Mouse (Mus musculus): Measurements from ENCODE around the gene Exosc7.
A peak's percentile ranks its signal among the peaks of the same experiment; 100 is the strongest.

The Exosc7 gene

DNA sequence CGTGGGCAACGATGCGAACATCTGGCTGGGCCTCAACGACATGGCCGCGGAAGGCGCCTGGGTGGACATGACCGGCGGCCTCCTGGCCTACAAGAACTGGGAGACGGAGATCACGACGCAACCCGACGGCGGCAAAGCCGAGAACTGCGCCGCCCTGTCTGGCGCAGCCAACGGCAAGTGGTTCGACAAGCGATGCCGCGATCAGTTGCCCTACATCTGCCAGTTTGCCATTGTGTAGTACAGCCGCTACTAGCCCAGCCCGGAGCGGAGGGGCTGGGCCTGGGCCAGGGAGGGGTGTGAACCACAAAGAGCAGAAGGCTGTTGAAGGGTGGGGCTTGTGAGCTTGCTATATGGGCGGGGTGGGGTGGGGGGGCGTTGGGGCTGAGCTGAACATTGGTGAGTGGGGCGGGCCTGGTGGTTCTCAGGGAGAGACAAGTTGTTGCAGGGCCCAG is 43.9 kb downstream of the Exosc7 start:
- H3K36me3 ChIP-seq (ENCODE audit: control insufficient read depth, insufficient read depth, low read length, poor library complexity, severe bottlenecking): no peaks in the 10 kb centered on the region
- DNase-seq (ENCODE audit: low read depth, low spot score): no peak

GRCm38 (mm10) chr9:123157699-123158098 is 44.7 kb downstream of the Exosc7 start:
- Histone ChIP-seq H3K27me3 (ENCODE audit: control insufficient read depth, insufficient read depth, low read length, poor library complexity, severe bottlenecking) (no peaks in the 10 kb centered on the region), H3K36me3 (ENCODE audit: control insufficient read depth, insufficient read depth, low read length, poor library complexity, severe bottlenecking) (no peaks in the 10 kb centered on the region)
- DNase-seq (ENCODE audit: low read depth, low spot score): no peak

More for the DNA sequence above, 43.9 kb downstream of the Exosc7 start:
- H3K27me3 ChIP-seq (ENCODE audit: control insufficient read depth, insufficient read depth, low read length, poor library complexity, severe bottlenecking): no peaks in the 10 kb centered on the region

DNA sequence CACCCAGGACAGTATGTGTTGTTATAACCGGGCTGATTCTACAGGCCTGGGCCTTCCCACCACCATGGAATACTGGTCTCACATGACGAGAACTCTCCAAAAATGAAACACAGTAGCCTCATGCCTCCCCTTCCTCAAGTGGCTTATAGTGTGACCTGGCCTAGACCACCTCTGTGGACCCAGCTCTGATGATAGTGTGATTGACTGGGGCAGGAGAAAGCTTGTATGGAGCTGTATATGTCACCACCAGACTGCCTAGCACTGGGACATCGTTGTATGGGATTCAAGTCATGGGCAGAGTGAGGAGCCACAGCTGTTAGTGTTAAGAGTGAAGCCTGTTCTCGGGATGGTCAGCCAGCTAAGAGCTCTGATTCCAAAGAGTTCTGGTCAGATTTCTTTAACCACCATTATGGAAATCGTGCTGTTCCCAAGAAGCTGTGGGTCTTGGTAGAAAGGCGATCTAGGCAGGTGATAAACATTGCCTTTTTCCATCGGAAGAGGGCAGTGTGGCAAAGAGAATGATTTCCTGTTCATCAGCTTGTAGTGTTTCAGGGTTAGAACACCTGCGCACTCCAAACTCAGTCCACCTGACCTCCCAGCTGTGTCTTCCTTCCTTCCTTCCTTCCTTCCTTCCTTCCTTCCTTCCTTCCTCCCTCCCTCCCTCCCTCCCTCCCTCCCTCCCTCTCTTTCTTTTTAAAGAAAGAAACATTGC is 45.3 kb downstream of the Exosc7 start:
- Histone ChIP-seq H3K27me3 (ENCODE audit: control insufficient read depth, insufficient read depth, low read length, poor library complexity, severe bottlenecking) (no peaks in the 10 kb centered on the region), H3K36me3 (ENCODE audit: control insufficient read depth, insufficient read depth, low read length, poor library complexity, severe bottlenecking) (no peaks in the 10 kb centered on the region)
- peak; percentile 59 for DNase-seq (ENCODE audit: low read depth, low spot score)

DNA sequence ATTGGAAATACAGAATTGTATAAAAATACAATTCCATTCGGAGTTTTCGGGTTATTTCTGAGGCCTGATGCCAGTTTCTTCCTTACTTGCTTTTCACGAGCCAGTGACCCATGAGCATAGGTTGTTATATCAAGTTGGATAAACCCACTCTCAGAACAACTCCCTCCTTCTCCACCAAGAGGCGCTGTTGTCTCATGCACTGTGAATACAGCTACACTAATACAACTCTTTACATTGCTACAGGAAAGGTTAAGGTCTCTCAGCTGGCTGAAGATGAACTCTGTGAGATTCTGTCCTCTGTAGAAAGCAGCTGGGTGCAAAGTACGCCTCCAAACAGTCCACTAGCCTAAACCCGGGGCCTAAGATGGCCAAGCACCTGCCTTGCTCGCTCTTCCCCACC is 46.3 kb downstream of the Exosc7 start:
- no peaks in the 10 kb centered on the region for H3K36me3 ChIP-seq (ENCODE audit: control insufficient read depth, insufficient read depth, low read length, poor library complexity, severe bottlenecking)
- no peaks in the 10 kb centered on the region for H3K27me3 ChIP-seq (ENCODE audit: control insufficient read depth, insufficient read depth, low read length, poor library complexity, severe bottlenecking)
- peak; percentile 36 for DNase-seq (ENCODE audit: low read depth, low spot score)

- DNase-seq (ENCODE audit: low read depth, low spot score): no peak
- Histone ChIP-seq H3K36me3 (ENCODE audit: control insufficient read depth, insufficient read depth, low read length, poor library complexity, severe bottlenecking) (no peaks in the 10 kb centered on the region), H3K27me3 (ENCODE audit: control insufficient read depth, insufficient read depth, low read length, poor library complexity, severe bottlenecking) (no peaks in the 10 kb centered on the region)
These were observed 48.8 kb downstream of the Exosc7 start for GRCm38 (mm10) chr9:123161792-123162191.

DNA sequence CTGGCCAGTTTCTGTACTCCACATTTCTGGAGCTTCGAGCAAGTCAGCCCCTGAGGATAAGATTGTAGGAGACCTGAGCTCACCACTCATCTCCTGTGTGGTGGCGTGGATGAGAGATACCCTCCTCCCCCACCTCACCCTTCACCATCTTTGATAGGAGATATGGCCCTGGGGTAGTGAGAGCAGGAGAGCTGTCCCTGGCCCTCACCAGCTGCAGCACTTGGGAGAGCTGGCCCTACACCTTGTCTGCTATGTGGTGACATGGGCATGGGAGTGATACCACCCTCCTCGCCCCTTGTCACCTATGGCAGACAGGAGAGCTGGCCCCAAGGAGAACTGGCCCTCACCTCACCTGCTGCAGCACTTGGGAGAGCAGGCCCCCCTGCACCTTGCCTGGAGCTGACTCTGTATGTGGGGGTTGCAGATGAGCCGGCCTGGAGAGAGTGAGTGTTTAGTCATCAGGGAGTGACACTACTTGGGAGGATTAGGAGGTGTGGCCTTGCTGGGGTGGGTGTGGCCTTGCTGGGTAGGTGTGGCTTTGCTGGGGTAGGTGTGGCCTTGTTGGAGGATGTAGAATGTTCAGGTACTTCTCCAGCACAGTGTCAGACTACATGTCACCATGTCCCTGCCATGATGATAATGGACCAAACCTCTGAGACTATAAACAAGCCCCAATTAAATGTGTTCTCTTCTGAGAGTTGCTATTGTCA is 50.1 kb downstream of the Exosc7 start:
- DNase-seq (ENCODE audit: low read depth, low spot score): no peak
- Histone ChIP-seq H3K27me3 (ENCODE audit: control insufficient read depth, insufficient read depth, low read length, poor library complexity, severe bottlenecking) (no peaks in the 10 kb centered on the region), H3K36me3 (ENCODE audit: control insufficient read depth, insufficient read depth, low read length, poor library complexity, severe bottlenecking) (no peaks in the 10 kb centered on the region)

DNA sequence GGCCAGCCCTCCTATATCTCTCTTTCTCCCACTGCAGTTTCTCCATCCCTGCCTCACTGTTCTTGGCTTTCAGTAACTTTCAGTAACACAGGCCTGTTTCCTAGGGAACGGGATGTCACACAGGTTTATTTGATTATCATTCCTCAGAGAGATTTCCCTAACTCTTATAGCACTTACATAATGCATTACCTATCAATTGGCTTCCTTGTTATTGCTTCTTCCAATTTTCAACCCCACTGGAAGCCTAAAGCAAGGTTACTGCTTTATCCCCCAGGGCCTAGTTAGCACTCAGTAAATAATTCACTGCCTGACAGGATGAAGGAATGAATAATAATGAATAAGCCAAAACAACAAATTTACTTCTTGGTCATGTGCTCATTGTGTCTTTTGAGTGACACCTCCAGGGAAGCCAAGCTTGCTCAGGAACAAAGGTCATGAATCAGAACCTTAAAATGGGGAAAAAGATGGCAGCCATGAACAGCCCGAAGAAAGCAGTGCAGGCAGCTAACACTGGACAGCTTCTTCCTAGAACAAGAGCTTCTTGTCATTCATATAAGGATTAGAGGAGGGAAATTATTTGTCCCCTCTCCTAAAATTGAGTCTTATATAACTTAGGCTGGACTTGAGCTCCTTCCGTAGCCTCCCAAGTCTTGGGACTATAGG is 52.9 kb downstream of the Exosc7 start:
- no peak for DNase-seq (ENCODE audit: low read depth, low spot score)
- H3K27me3 ChIP-seq (ENCODE audit: control insufficient read depth, insufficient read depth, low read length, poor library complexity, severe bottlenecking): no peaks in the 10 kb centered on the region
- H3K36me3 ChIP-seq (ENCODE audit: control insufficient read depth, insufficient read depth, low read length, poor library complexity, severe bottlenecking): no peaks in the 10 kb centered on the region

DNA sequence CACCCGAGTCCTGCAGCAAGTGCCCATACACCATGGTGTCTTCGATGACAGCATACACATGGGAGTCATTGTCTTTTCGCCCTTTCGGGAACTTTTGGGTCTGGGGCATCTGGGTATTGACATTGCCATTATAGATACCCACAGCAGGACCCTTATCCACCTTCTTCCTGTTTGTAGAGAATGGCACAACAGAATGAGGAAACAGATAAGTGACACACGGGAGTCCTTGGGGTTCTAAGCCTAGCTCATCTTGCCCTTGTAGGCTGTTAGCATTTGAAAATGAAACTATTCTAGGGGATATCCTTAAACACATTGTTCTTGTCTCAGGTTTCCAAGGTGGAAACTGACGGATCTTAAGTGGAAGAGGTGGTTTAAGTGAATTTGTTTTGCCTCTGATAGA is 60.7 kb downstream of the Exosc7 start:
- DNase-seq (ENCODE audit: low read depth, low spot score): no peak
- no peaks in the 10 kb centered on the region for H3K27me3 ChIP-seq (ENCODE audit: control insufficient read depth, insufficient read depth, low read length, poor library complexity, severe bottlenecking)

GRCm38 (mm10) chr9:123174356-123174755 is 61.3 kb downstream of the Exosc7 start:
- Histone ChIP-seq H3K27me3 (ENCODE audit: control insufficient read depth, insufficient read depth, low read length, poor library complexity, severe bottlenecking) (no peaks in the 10 kb centered on the region), H3K36me3 (ENCODE audit: control insufficient read depth, insufficient read depth, low read length, poor library complexity, severe bottlenecking) (no peaks in the 10 kb centered on the region)
- no peak for DNase-seq (ENCODE audit: low read depth, low spot score)

More for the DNA sequence above, 60.7 kb downstream of the Exosc7 start:
- no peaks in the 10 kb centered on the region for H3K36me3 ChIP-seq (ENCODE audit: control insufficient read depth, insufficient read depth, low read length, poor library complexity, severe bottlenecking)

GRCm38 (mm10) chr9:123177380-123178048 is 64.5 kb downstream of the Exosc7 start:
- no peak for DNase-seq (ENCODE audit: low read depth, low spot score)
- Histone ChIP-seq H3K27me3 (ENCODE audit: control insufficient read depth, insufficient read depth, low read length, poor library complexity, severe bottlenecking) (no peaks in the 10 kb centered on the region), H3K36me3 (ENCODE audit: control insufficient read depth, insufficient read depth, low read length, poor library complexity, severe bottlenecking) (no peaks in the 10 kb centered on the region)

DNA sequence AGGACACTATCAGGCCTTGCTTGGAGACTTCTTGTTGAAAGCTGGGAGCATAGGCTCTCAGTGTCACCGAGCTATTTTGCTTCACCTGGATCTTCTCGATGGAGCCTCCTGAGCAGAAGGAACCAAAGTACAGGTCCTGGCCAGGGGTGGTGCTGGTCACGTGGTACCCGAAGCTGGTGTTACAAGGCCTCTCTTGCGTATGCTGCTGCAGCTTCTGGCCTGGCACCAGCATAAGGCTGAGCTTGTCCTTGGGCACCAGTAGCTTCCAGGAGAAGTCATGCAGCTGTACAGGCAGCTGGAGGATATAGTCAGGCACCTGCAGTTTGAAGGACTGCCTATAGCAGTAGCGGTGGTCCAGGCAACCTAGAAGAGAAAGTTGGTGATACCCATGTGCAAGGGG is 67.0 kb downstream of the Exosc7 start:
- no peak for DNase-seq (ENCODE audit: low read depth, low spot score)
- Histone ChIP-seq H3K27me3 (ENCODE audit: control insufficient read depth, insufficient read depth, low read length, poor library complexity, severe bottlenecking) (no peaks in the 10 kb centered on the region), H3K36me3 (ENCODE audit: control insufficient read depth, insufficient read depth, low read length, poor library complexity, severe bottlenecking) (no peaks in the 10 kb centered on the region)

DNA sequence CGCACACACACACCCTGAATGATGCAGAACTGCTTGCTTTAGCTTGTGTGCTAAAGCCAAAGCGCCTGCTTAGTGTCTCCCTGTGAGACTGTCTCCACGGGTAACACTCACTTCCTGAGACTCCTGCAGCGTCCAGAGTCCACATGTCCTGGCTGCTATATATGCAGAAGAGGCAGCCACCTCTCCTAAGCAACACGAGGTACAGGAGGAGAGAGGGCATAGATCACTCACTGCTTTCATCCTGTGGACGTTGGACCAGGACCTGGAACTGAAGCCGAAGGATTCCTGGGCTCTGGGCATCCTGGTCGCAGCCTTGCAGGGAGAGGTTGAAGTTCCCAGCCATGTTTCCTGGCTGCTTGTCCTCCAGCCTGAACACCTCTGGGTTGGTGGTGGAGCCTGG is 70.2 kb downstream of the Exosc7 start:
- DNase-seq (ENCODE audit: low read depth, low spot score): no peak
- H3K27me3 ChIP-seq (ENCODE audit: control insufficient read depth, insufficient read depth, low read length, poor library complexity, severe bottlenecking): no peaks in the 10 kb centered on the region
- H3K36me3 ChIP-seq (ENCODE audit: control insufficient read depth, insufficient read depth, low read length, poor library complexity, severe bottlenecking): no peaks in the 10 kb centered on the region

- Histone ChIP-seq H3K27me3 (ENCODE audit: control insufficient read depth, insufficient read depth, low read length, poor library complexity, severe bottlenecking) (no peaks in the 10 kb centered on the region), H3K36me3 (ENCODE audit: control insufficient read depth, insufficient read depth, low read length, poor library complexity, severe bottlenecking) (no peaks in the 10 kb centered on the region)
- no peak for DNase-seq (ENCODE audit: low read depth, low spot score)
These were observed 72.5 kb downstream of the Exosc7 start for GRCm38 (mm10) chr9:123185546-123185945.

Data from splenic B cell, adult 2 months (primary cell).